Mouse (Mus musculus) liver, embryonic 14.5 days (tissue): Measurements from ENCODE around the gene Casp8.

ENCODE experiments used
- CTCF ChIP-seq: IDR thresholded peaks from 2 replicates; pipeline ENCODE4 v1.5.1; 2016; ENCODE audit warnings: antibody characterized with exemption, low read depth, control low read depth
- EP300 ChIP-seq: IDR thresholded peaks from 2 replicates; pipeline ENCODE4 v1.6.1; 2016; ENCODE audit warnings: antibody characterized with exemption, low read depth

GRCm38 (mm10) chr1:58796059-58796363 is 837 bp downstream of the Casp8 start:
- TF ChIP-seq EP300 = no peak
- no peak for TF ChIP-seq CTCF
